Mouse (Mus musculus): Measurements from ENCODE around the gene Teddm3. TPM values are rescaled to one million over a fixed set of nuclear protein-coding genes. Genes with fewer than 3 reads are reported as not detected.

Gene Teddm3
- 0.02 TPM in 1 of 2 replicates, not detected in the other for polyA plus RNA-seq (2012; rRNA removed)

DNA sequence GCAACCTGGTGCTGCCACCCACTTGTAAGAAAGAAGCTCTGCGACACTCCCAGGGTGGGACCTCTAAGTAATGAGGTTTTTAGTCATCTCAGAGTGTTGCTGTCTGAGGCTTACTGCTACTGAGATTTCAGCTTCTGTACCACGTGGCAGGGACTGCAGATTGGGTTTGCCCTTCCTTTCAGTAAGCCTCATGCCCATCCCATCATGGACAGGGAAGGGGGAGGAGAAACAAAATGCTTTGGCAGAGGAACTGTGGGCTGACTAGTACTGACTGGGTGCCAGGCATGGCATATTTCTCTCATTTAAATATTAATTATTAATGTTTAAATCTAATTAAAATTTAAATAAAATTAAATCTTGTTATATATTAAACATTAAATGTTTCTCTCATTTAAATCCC lies at the start of gene Teddm3:
Teddm3 (minus strand) TSS at position 101 of the 400 bp plus-strand sequence.

Other genes with a start within 250 kb of the Teddm3 start
- gene Ephb3, start 50.8 kb upstream of the Teddm3 start, polyA plus RNA-seq (2012; rRNA removed) = 0.31 and 0.39 TPM in 2 replicates

All from liver, embryonic 18 days (tissue).